16 mouse cellular contexts compared by ENCODE assay signal in genomic region chr5:103730142-103730541, GRCm38 (mm10).
"Had no signal": no experiment of that assay in that cellular context is flagged by ENCODE, and none has a peak within 500 bp of the region (broad histone marks: within the 10 kb centered on the region; RNA-seq: fewer than 3 reads in every experiment).

No protein-coding gene starts in this region.

- H3K4me2 ChIP-seq: limb, embryonic 13.5 days; liver, embryonic 15.5 days; lung, embryonic 14.5 days; midbrain, embryonic 13.5 days; neural tube, embryonic 15.5 days had no signal

- H3K4me1 ChIP-seq: neural tube, embryonic 15.5 days had no signal

- H3K9me3 ChIP-seq: limb, embryonic 13.5 days; liver, embryonic 15.5 days; midbrain, embryonic 13.5 days; neural tube, embryonic 15.5 days had no signal

- ATAC-seq: midbrain, embryonic 13.5 days had no signal

- H3K27ac ChIP-seq: limb, embryonic 13.5 days; liver, embryonic 15.5 days; midbrain, embryonic 13.5 days; neural tube, embryonic 15.5 days had no signal

- DNase-seq: kidney, adult 11 months; kidney, adult 9 months; kidney, postnatal 14 days; layer of hippocampus, adult 9-11 months; layer of hippocampus, postnatal 36 days; left cerebral cortex, postnatal 4 days; lung, embryonic 14.5 days; right cerebral cortex, adult 18-20 months; right cerebral cortex, postnatal 25 days; thymus, adult 2 months; thymus, postnatal 25 days had no signal

- H3K27me3 ChIP-seq: limb, embryonic 13.5 days; midbrain, embryonic 13.5 days; neural tube, embryonic 15.5 days had no signal

- H3K4me3 ChIP-seq: limb, embryonic 13.5 days; liver, embryonic 15.5 days; midbrain, embryonic 13.5 days; myocyte; neural tube, embryonic 15.5 days had no signal

- H3K9ac ChIP-seq: limb, embryonic 13.5 days; liver, embryonic 15.5 days; lung, embryonic 14.5 days; midbrain, embryonic 13.5 days; neural tube, embryonic 15.5 days had no signal

- H3K36me3 ChIP-seq: limb, embryonic 13.5 days; liver, embryonic 15.5 days; midbrain, embryonic 13.5 days; neural tube, embryonic 15.5 days had no signal
